Mouse (Mus musculus): ENCODE results near the gene Larp1b.
A peak's percentile ranks its signal among the peaks of the same experiment; 100 is the strongest.

Gene Larp1b

GRCm38 (mm10) chr3:41082885-41083789 is 133.5 kb downstream of the Larp1b start, which contains the start of gene Pgrmc2:
Pgrmc2 (minus strand) TSS chr3:41083046.
- peak; percentile 96 for DNase-seq (ENCODE audit: low spot score)

DNA sequence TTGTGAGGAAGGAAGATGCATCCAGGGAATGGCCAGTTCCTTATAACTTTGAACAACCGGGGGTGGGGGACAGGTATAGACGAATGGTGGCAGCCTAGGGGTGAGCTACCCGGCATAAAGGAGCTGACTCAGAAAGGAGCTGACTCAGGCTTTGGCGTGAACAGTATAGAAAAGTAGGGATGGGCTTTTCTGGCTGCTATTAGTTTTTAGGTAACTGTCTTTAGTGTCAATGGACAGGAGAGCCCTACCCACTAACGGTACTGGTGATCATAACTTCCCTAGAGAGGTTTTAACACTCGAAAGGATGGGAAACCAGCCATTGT is 134.1 kb downstream of the Larp1b start:
- DNase-seq (ENCODE audit: low spot score): peak; percentile 59

DNA sequence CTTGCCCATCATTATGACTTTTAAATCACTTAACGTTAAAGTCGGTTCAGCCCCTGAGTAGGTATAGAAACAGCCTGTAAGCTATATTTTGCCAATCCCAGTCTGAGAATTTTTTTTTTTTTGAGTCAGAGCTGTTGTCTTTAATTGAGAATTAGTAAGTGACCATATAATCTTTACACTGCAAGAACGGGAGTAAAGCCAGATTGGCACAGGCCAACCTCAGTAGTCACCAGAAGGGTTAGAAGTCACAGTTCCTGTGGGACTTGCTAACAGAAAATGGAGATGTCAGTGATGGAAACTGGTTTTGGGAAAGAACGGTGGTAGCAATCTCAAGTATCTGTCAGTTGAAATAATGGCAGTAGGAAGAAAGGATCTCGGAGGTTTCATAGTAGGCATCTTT is 134.8 kb downstream of the Larp1b start:
- DNase-seq (ENCODE audit: low spot score): no peak

DNA sequence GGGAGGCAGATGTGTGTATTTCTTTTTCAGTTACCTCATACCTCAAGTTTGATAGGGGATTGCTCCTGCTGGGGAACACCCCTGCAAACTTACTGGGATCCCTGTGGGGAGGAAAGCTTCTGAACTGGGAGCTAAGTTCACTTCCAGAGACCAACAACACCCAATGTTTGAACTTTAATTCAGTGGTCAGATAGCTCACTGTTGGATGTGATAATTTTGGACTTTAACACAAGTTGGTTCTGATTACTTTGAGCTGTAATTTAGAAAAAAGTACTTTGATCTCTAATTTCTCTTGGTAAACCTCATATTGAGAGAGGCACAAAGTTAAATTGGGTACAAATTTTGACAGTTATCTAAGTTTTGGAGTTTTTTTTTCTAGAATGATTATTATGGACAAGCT is 137.4 kb downstream of the Larp1b start:
- no peak for DNase-seq (ENCODE audit: low spot score)
